In genomic region chr3:83765871-83766725, GRCm38 (mm10) we compare ENCODE assay signal across 8 mouse cellular contexts. TPM values are rescaled to one million over a fixed set of nuclear protein-coding genes. Genes with fewer than 3 reads are reported as not detected.
DNase-seq lines count a peak whose midpoint lies in the region; ATAC-seq lines count a peak whose summit lies in the region.

Gene Sfrp2 (plus strand): TSS chr3:83766321.

- peak within 1 kb of the TSS; percentile 62 for H3K9ac ChIP-seq in embryonic facial prominence, embryonic 15.5 days
- peak within 1 kb of the TSS; percentile 86 for H3K9ac ChIP-seq in limb, embryonic 13.5 days
- H3K9ac ChIP-seq in neural tube, embryonic 13.5 days: peak within 1 kb of the TSS; percentile 82

- H3K4me3 ChIP-seq in embryonic facial prominence, embryonic 15.5 days (replicated peaks): peak within 1 kb of the TSS; percentile 57
- peak within 1 kb of the TSS; percentile 72 for H3K4me3 ChIP-seq in limb, embryonic 13.5 days
- peak within 1 kb of the TSS; percentile 58 for H3K4me3 ChIP-seq in neural tube, embryonic 13.5 days

- H3K9me3 ChIP-seq in embryonic facial prominence, embryonic 15.5 days (replicated peaks): no peaks in the 10 kb centered on the region
- no peaks in the 10 kb centered on the region for H3K9me3 ChIP-seq in limb, embryonic 13.5 days
- H3K9me3 ChIP-seq in neural tube, embryonic 13.5 days: no peaks in the 10 kb centered on the region

- no peaks in the 10 kb centered on the region for H3K27me3 ChIP-seq in embryonic facial prominence, embryonic 15.5 days
- H3K27me3 ChIP-seq in limb, embryonic 13.5 days: peaks cover 12% of the 10 kb centered on the region
- peaks cover 44% of the 10 kb centered on the region for H3K27me3 ChIP-seq in neural tube, embryonic 13.5 days

- peak; percentile 87 for ATAC-seq in embryonic facial prominence, embryonic 15.5 days (ENCODE audit: insufficient number of reproducible peaks, low FRiP score, low TSS enrichment, low read depth)
- ATAC-seq in limb, embryonic 13.5 days (ENCODE audit: low FRiP score, low read depth): peak; percentile 86
- ATAC-seq in neural tube, embryonic 13.5 days (ENCODE audit: low read depth): peak; percentile 73

- H3K4me1 ChIP-seq in embryonic facial prominence, embryonic 15.5 days: peaks cover 37% of the 10 kb centered on the region
- peaks cover 64% of the 10 kb centered on the region for H3K4me1 ChIP-seq in limb, embryonic 13.5 days
- peaks cover 53% of the 10 kb centered on the region for H3K4me1 ChIP-seq in neural tube, embryonic 13.5 days (replicated peaks)

- WGBS in embryonic facial prominence, embryonic 15.5 days: under 1% methylated on average over 82 of the region's 82 CpGs
- under 1% methylated on average over 82 of the region's 82 CpGs for WGBS in limb, embryonic 13.5 days
- WGBS in neural tube, embryonic 13.5 days: under 1% methylated on average over 81 of the region's 82 CpGs

- peak within 1 kb of the TSS; percentile 91 for H3K4me2 ChIP-seq in embryonic facial prominence, embryonic 15.5 days (replicated peaks)
- peak within 1 kb of the TSS; percentile 88 for H3K4me2 ChIP-seq in limb, embryonic 13.5 days (replicated peaks)
- peak within 1 kb of the TSS; percentile 94 for H3K4me2 ChIP-seq in neural tube, embryonic 13.5 days

- H3K36me3 ChIP-seq in embryonic facial prominence, embryonic 15.5 days: peaks cover 10% of the 10 kb centered on the region
- peaks cover 20% of the 10 kb centered on the region for H3K36me3 ChIP-seq in limb, embryonic 13.5 days
- no peaks in the 10 kb centered on the region for H3K36me3 ChIP-seq in neural tube, embryonic 13.5 days

- DNase-seq in cerebellum, postnatal 25 days: peak; percentile 11 to 21
- DNase-seq in cerebellum, adult 11-12 months: no peak
- DNase-seq in ES-CJ7 (ENCODE audit: low read depth, low spot score): peak; percentile 79
- DNase-seq in heart, postnatal 4 days: peak; percentile 61
- DNase-seq in urinary bladder, postnatal 4 days (ENCODE audit: low spot score in 2 of 2): peak; percentile 63 to 76

- peak within 1 kb of the TSS; percentile 82 for H3K27ac ChIP-seq in embryonic facial prominence, embryonic 15.5 days (replicated peaks)
- H3K27ac ChIP-seq in limb, embryonic 13.5 days: peak within 1 kb of the TSS; percentile 89
- H3K27ac ChIP-seq in neural tube, embryonic 13.5 days (replicated peaks): peak within 1 kb of the TSS; percentile 33; the same call in 1 of the 2 replicates

RNA-seq across cellular contexts. Expression of gene Sfrp2, which starts in this region (rescaled TPM):
- 594 and 676 TPM in 2 replicates for polyA plus RNA-seq in embryonic facial prominence, embryonic 15.5 days (2015; fragmentation: Nextera tagmentation; extraction: Ambion mirVana)
- 10 to 100 TPM; 56.2 to 63.9 TPM for total RNA-seq in heart, postnatal 4 days (2021)
- 419 and 465 TPM in 2 replicates for polyA plus RNA-seq in limb, embryonic 13.5 days (2015; fragmentation: Nextera tagmentation; extraction: Ambion mirVana)
- 97.3 and 103 TPM in 2 replicates for polyA plus RNA-seq in neural tube, embryonic 13.5 days (2015; fragmentation: Nextera tagmentation; extraction: Ambion mirVana)

Comparison
In these comparisons a context has a peak if more than half of its experiments do, and no peak if none do; other contexts are left out.
1. H3K27ac ChIP-seq: peak in every context shown above with its lines; median percentile 89 in limb, embryonic 13.5 days; 82 in embryonic facial prominence, embryonic 15.5 days; 33 in neural tube, embryonic 13.5 days.